ENCODE assay signal across 9 mouse cellular contexts in the genomic region with DNA sequence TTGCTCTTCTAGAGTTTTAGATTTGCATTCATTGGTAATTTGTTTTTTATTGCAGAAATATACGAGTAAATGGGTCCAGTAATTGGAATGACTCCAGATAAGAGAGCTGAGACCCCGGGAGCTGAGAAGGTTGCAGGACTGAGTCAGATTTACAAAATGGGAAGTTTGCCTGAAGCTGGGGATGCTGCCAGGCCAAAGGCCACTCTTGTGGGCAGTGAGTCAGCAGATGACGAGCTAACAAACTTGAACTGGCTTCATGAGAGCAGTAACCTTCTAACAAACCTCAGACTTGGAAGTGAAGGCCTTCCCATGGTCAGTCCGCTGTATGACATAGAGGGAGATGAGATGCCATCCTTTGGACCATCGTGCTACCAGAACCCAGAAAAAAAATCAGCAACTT. TPM values are rescaled to one million over a fixed set of nuclear protein-coding genes. Genes with fewer than 3 reads are reported as not detected.
A peak's percentile ranks its signal among the peaks of the same experiment; 100 is the strongest.
DNase-seq lines count a peak whose midpoint lies in the region; ATAC-seq and TF ChIP-seq lines count a peak whose summit lies in the region.
"Had no signal": no experiment of that assay in that cellular context is flagged by ENCODE, and none has a peak within 500 bp of the region (broad histone marks: within the 10 kb centered on the region; RNA-seq: fewer than 3 reads in every experiment).

No protein-coding gene starts in this region.

- TF ChIP-seq CTCF in heart, adult 2 months (IDR thresholded peaks at IDR 0.05), result no peak

- no peaks in the 10 kb centered on the region; the same call in 1 of the 2 replicates for H3K79me2 ChIP-seq in heart, adult 2 months (replicated peaks; ENCODE audit: control insufficient read depth, insufficient read depth, low read length)
- peaks cover 96% of the 10 kb centered on the region for H3K79me2 ChIP-seq in macrophage (ENCODE audit: inconsistent target)

- DNase-seq in heart, adult 2 months, result peak; percentile 65 to 77
- DNase-seq in heart, embryonic 10.5 days (ENCODE audit: low spot score), result no peak
- DNase-seq in cerebellum, adult 8-10 months, result peak; percentile 46
- no peak for DNase-seq in c-Kit-positive CD71-positive TER-119-positive erythroid progenitor cells, embryonic 14.5 days (ENCODE audit: low spot score)
- DNase-seq in right cerebral cortex, adult 18-20 months, result no peak

- H3K9me3 ChIP-seq in heart, embryonic 10.5 days, result no peaks in the 10 kb centered on the region
- H3K9me3 ChIP-seq in forebrain, embryonic 13.5 days (replicated peaks), result no peaks in the 10 kb centered on the region
- H3K9me3 ChIP-seq: limb, embryonic 12.5 days had no signal

- intact Hi-C loops in heart, adult 2 months (cut with DNase I), result no loop called here

- H3K27me3 ChIP-seq in heart, adult 2 months (ENCODE audit: control insufficient read depth, insufficient read depth, low read length), result no peaks in the 10 kb centered on the region
- H3K27me3 ChIP-seq in heart, embryonic 10.5 days (ENCODE audit: insufficient read depth, poor library complexity, severe bottlenecking), result no peaks in the 10 kb centered on the region
- no peaks in the 10 kb centered on the region for H3K27me3 ChIP-seq in forebrain, embryonic 13.5 days
- H3K27me3 ChIP-seq: limb, embryonic 12.5 days had no signal

- ATAC-seq in hematopoietic stem cell, adult 5-6 weeks (replicated peaks in 1 of 2; ENCODE audit: insufficient read depth in 1 of 2, low FRiP score in 2 of 2, low TSS enrichment in 1 of 2, low read depth in 1 of 2, poor library complexity in 2 of 2, severe bottlenecking in 2 of 2), result peak; percentile 88 to 92
- ATAC-seq in forebrain, embryonic 13.5 days, result no peak

- H3K9ac ChIP-seq in heart, adult 2 months (ENCODE audit: low read depth, low read length), result no peak overlapping the region
- no peak overlapping the region for H3K9ac ChIP-seq in forebrain, embryonic 13.5 days
- H3K9ac ChIP-seq: limb, embryonic 12.5 days had no signal

- peaks cover 5% of the 10 kb centered on the region for H3K4me1 ChIP-seq in heart, adult 2 months (ENCODE audit: control insufficient read depth, insufficient read depth, low read length)
- H3K4me1 ChIP-seq in heart, embryonic 10.5 days, result peaks cover 17% of the 10 kb centered on the region
- H3K4me1 ChIP-seq in forebrain, embryonic 13.5 days, result no peaks in the 10 kb centered on the region
- H3K4me1 ChIP-seq: limb, embryonic 12.5 days had no signal

- TF ChIP-seq EP300 in heart, adult 2 months (IDR thresholded peaks at IDR 0.05; ENCODE audit: insufficient read depth, low read depth, low read length), result no peak

- WGBS in heart, adult 2 months, result 55% methylated on average over 5 of the region's 5 CpGs
- WGBS in heart, embryonic 10.5 days, result 83% methylated on average over 5 of the region's 5 CpGs
- WGBS in macrophage (ENCODE audit: missing documents), result 3% methylated on average over 5 of the region's 5 CpGs
- 88% methylated on average over 5 of the region's 5 CpGs for WGBS in forebrain, embryonic 13.5 days

- H3K4me2 ChIP-seq in forebrain, embryonic 13.5 days, result no peak overlapping the region
- H3K4me2 ChIP-seq: limb, embryonic 12.5 days had no signal

- H3K27ac ChIP-seq in heart, adult 2 months, result no peak overlapping the region
- no peak overlapping the region for H3K27ac ChIP-seq in heart, embryonic 10.5 days
- peak overlapping the region; percentile 32 for H3K27ac ChIP-seq in macrophage
- H3K27ac ChIP-seq in forebrain, embryonic 13.5 days, result no peak overlapping the region
- H3K27ac ChIP-seq: limb, embryonic 12.5 days had no signal

- H3K4me3 ChIP-seq in heart, adult 2 months, result no peak overlapping the region
- H3K4me3 ChIP-seq in heart, embryonic 10.5 days, result no peak overlapping the region
- H3K4me3 ChIP-seq in macrophage (ENCODE audit: inconsistent target), result no peak overlapping the region
- no peak overlapping the region for H3K4me3 ChIP-seq in forebrain, embryonic 13.5 days
- H3K4me3 ChIP-seq: limb, embryonic 12.5 days had no signal

- no peak for TF ChIP-seq POLR2A in heart, adult 2 months (IDR thresholded peaks at IDR 0.05; ENCODE audit: insufficient read depth, low read depth, low read length)

- peaks cover 9% of the 10 kb centered on the region for H3K36me3 ChIP-seq in heart, adult 2 months (ENCODE audit: control insufficient read depth, insufficient read depth, low read length)
- peaks cover 12% of the 10 kb centered on the region for H3K36me3 ChIP-seq in heart, embryonic 10.5 days
- H3K36me3 ChIP-seq in macrophage (ENCODE audit: inconsistent target), result no peaks in the 10 kb centered on the region
- 0 out of 2 replicates have a peak, but pooled peaks cover 7% of the 10 kb centered on the region for H3K36me3 ChIP-seq in forebrain, embryonic 13.5 days (ENCODE audit: poor library complexity, severe bottlenecking)

RNA-seq across cellular contexts. Expression of gene Foxn2, which starts 22.1 kb away (rescaled TPM):
- 1 to 10 TPM; 7.4 to 9.4 TPM for total RNA-seq in heart, adult 2 months (2021)
- polyA plus RNA-seq in heart, adult 2 months (2012; rRNA removed), result 2.6 and 2.8 TPM in 2 replicates
- polyA plus RNA-seq in heart, embryonic 10.5 days (2016; fragmentation: Nextera tagmentation; extraction: Ambion mirVana), result 12.7 and 13.5 TPM in 2 replicates
- 34.3 and 37.3 TPM in 2 replicates for total RNA-seq in hematopoietic stem cell, adult 5-6 weeks (2017)
- 100 to 1,000 TPM in 6 of 26 experiments, 10 to 100 TPM in 20; 39.4 to 161 (median 73.4) TPM for total RNA-seq in macrophage (2018; cell fraction: chromatin; rRNA removed)
- 10 to 100 TPM; 20.5 to 51.2 (median 32.9) TPM for total RNA-seq in macrophage (2018; cell fraction: cytosol; rRNA removed)
- 100 to 1,000 TPM in 2 of 26 experiments, 10 to 100 TPM in 24; 44.0 to 110 (median 74.3) TPM for total RNA-seq in macrophage (2018; cell fraction: nucleus; rRNA removed)
- polyA plus RNA-seq in macrophage (2018), result 16.4 to 21.5 TPM (median 17.1 TPM) in 3 replicates
- polyA plus RNA-seq in forebrain, embryonic 13.5 days (2015; fragmentation: Nextera tagmentation; extraction: Ambion mirVana), result 11.2 and 11.5 TPM in 2 replicates

Comparison
In these comparisons a context has a peak if more than half of its experiments do, and no peak if none do; other contexts are left out.
1. DNase-seq: peak in heart, adult 2 months (2 of 2) and cerebellum, adult 8-10 months (single experiment); none in heart, embryonic 10.5 days (single experiment), c-Kit-positive CD71-positive TER-119-positive erythroid progenitor cells, embryonic 14.5 days (single experiment) and right cerebral cortex, adult 18-20 months (single experiment).